Mouse (Mus musculus) embryonic facial prominence, embryonic 14.5 days (tissue): ENCODE results near the gene Gcnt2. TPM values are rescaled to one million over a fixed set of nuclear protein-coding genes. Genes with fewer than 3 reads are reported as not detected.
A peak's percentile ranks its signal among the peaks of the same experiment; 100 is the strongest.

Experiments
- ATAC-seq: fragments of 200-750 bp; cut with Nextera tagmentation; 2 replicates; pipeline ENCODE4 v1.8.0; 2017; ENCODE audit warnings: low read depth, moderate number of reproducible peaks, moderate TSS enrichment
- DNase-seq: peaks from one replicate; pipeline ENCODE4 v3.0.0-alpha.2; 2015; ENCODE audit warnings: low spot score
- H3K27ac ChIP-seq: fragments of 300-500 bp; sonication (generic); replicated peaks from 2 replicates; pipeline ENCODE4 v1.5.1; 2014; ENCODE audit warnings: low read depth, mild to moderate bottlenecking, low read length, moderate library complexity
- H3K27me3 ChIP-seq: fragments of 300-500 bp; sonication (generic); replicated peaks from 2 replicates; pipeline ENCODE4 v1.6.1; 2014; ENCODE audit warnings: low read length; ENCODE audit not compliant: control insufficient read depth, insufficient read depth
- H3K36me3 ChIP-seq: fragments of 300-500 bp; sonication (generic); 2 replicates; pipeline ENCODE4 v1.6.1; 2014; ENCODE audit warnings: low read length, mixed read lengths; ENCODE audit not compliant: control insufficient read depth, insufficient read depth
- H3K4me1 ChIP-seq: fragments of 300-500 bp; sonication (generic); 2 replicates; pipeline ENCODE4 v1.6.1; 2014; ENCODE audit warnings: antibody characterized with exemption, low read length; ENCODE audit not compliant: control insufficient read depth, insufficient read depth
- H3K4me2 ChIP-seq: fragments of 300-500 bp; sonication (generic); 2 replicates; pipeline ENCODE4 v1.6.1; 2014; ENCODE audit warnings: low read depth, mild to moderate bottlenecking, low read length, moderate library complexity, mixed read lengths
- H3K4me3 ChIP-seq: fragments of 300-500 bp; sonication (generic); 2 replicates; pipeline ENCODE4 v1.5.1; 2014; ENCODE audit warnings: low read depth, mild to moderate bottlenecking, low read length
- H3K9ac ChIP-seq: fragments of 300-500 bp; sonication (generic); 2 replicates; pipeline ENCODE4 v1.6.1; 2014; ENCODE audit warnings: low read depth, mild to moderate bottlenecking, low read length, moderate library complexity, mixed read lengths
- H3K9me3 ChIP-seq: fragments of 300-500 bp; sonication (generic); 2 replicates; pipeline ENCODE4 v1.6.1; 2016; ENCODE audit warnings: low read length; ENCODE audit not compliant: control insufficient read depth
- WGBS: fragments of 180-500 bp; shearing (Covaris S2); extraction: QIAGEN DNeasy Blood & Tissue Kit; methylation state at CpG from one replicate; pipeline ENCODE4 v1.1.7; 2014; 5-methylcytosine and 5-hydroxymethylcytosine counted together
- polyA plus RNA-seq: library from polyadenylated mRNA; unstranded; fragments of >200 nt; fragmentation: Nextera tagmentation; extraction: Ambion mirVana; gene quantifications from 2 replicates; pipeline ENCODE4 v1.2.1, GENCODE M21; 2014

Gene Gcnt2
- polyA plus RNA-seq, 1 experiment from 2014 or later: 6.2 TPM

DNA sequence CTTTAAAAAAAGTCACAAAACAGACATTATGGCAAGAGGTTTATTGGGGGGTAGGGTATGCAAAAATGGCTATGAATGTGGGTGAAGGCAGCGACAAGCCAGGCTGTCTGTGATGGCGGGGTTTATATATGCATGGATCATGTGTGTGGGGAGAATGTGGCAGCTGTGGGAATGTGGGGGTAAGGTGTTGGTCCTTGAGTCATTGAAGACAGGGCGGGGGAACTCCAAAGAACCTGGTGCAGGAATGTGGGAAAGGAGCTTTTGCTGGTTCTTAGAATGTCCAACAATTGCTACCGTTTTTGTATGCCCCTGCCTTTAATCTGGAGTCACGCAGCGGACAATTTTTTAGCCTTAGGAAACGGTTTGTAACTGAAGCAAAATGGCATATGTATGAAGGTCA lies 44.5 kb downstream of the Gcnt2 start:
- WGBS: 88% methylated on average over 7 of the region's 7 CpGs

DNA sequence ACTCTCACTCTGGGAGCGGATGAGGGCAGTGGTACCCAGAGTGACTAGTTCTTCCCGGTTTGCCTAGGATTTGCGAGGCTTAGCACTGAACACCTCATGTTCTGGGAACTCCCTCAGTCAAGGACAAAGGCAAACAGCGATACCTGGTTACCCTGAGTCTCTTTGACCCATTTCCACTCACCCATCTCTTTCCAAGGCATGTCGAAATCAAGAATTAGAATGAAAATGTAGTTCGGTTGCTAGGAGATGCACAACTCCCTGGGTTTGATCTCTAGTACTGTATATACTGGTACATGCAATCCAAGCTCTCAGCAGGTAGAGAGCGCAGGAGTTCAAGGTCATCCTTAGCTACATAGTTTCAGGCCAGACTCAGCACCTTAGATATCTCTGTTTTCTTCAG lies 47.0 kb downstream of the Gcnt2 start:
- DNase-seq: no peak
- H3K4me1 ChIP-seq: 0 out of 2 replicates have a peak, but pooled peaks cover 5% of the 10 kb centered on the region
- WGBS: 84% methylated on average over 7 of the region's 7 CpGs
- no peaks in the 10 kb centered on the region for H3K27me3 ChIP-seq
- H3K36me3 ChIP-seq: no peaks in the 10 kb centered on the region
- H3K27ac ChIP-seq: no peak overlapping the region
- ATAC-seq: no peak
- no peak overlapping the region for H3K9ac ChIP-seq
- H3K9me3 ChIP-seq: no peaks in the 10 kb centered on the region
- H3K4me3 ChIP-seq: no peak overlapping the region
- no peak overlapping the region for H3K4me2 ChIP-seq

More for the DNA sequence above, 44.5 kb downstream of the Gcnt2 start:
- Histone ChIP-seq H3K27me3 (no peaks in the 10 kb centered on the region), H3K9me3 (no peaks in the 10 kb centered on the region), H3K36me3 (no peaks in the 10 kb centered on the region), H3K9ac (no peak overlapping the region), H3K4me1 (0 out of 2 replicates have a peak, but pooled peaks cover 5% of the 10 kb centered on the region), H3K4me3 (no peak overlapping the region), H3K4me2 (no peak overlapping the region), H3K27ac (no peak overlapping the region)
- DNase-seq (no peak), ATAC-seq (no peak)

DNA sequence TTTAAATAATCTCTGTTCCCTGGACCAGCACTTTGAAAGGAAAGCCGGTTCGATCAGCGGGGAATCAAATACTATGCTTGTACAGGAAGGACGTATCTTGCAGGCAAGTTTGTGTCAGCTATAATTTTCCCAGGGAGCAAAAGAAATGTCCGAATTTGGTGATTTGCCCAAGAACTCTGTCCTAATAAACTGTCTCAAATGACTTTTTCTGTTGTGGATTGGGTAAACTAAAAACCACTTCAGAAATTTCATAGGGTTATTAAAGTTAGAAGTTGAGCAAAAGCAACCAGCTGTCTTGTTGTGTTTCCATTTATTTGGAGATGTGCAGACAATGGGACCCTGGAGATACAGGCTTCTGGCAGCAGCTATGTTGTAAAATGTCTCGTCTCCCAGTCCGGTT lies 47.7 kb downstream of the Gcnt2 start:
- H3K36me3 ChIP-seq: no peaks in the 10 kb centered on the region
- no peak overlapping the region for H3K4me2 ChIP-seq
- no peak overlapping the region for H3K9ac ChIP-seq
- 62% methylated on average over 7 of the region's 7 CpGs for WGBS
- no peak overlapping the region for H3K27ac ChIP-seq
- ATAC-seq (no peak), DNase-seq (no peak)
- H3K4me1 ChIP-seq: 0 out of 2 replicates have a peak, but pooled peaks cover 5% of the 10 kb centered on the region
- no peaks in the 10 kb centered on the region for H3K9me3 ChIP-seq
- no peak overlapping the region for H3K4me3 ChIP-seq
- no peaks in the 10 kb centered on the region for H3K27me3 ChIP-seq

DNA sequence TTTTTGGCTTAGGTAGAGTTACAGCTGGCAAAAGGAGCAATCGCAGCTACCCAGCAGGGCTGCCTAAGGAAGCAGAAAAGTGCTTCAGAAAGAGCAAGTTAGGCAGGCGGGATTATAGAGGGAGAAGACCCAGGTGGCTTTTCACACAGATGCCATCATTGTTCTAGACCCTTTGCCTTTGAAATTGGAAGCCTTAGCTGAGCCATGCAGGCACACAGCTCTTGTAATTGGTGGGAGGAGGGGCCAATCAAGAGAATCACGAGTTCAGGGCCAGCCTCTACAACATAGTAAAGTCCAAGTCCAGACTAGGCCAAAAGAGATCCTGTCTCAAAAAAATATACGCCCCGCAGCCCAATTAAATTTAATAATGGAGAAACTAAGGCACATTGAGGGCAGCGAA lies 48.5 kb downstream of the Gcnt2 start:
- H3K27ac ChIP-seq: no peak overlapping the region
- no peak overlapping the region for H3K9ac ChIP-seq
- 56% methylated on average over 6 of the region's 6 CpGs for WGBS
- H3K27me3 ChIP-seq: no peaks in the 10 kb centered on the region
- ATAC-seq: peak; percentile 33; the same call in 1 of the 2 replicates
- 0 out of 2 replicates have a peak, but pooled peaks cover 5% of the 10 kb centered on the region for H3K4me1 ChIP-seq
- H3K36me3 ChIP-seq: no peaks in the 10 kb centered on the region
- H3K4me3 ChIP-seq: no peak overlapping the region
- no peak for DNase-seq
- no peaks in the 10 kb centered on the region for H3K9me3 ChIP-seq
- no peak overlapping the region for H3K4me2 ChIP-seq

DNA sequence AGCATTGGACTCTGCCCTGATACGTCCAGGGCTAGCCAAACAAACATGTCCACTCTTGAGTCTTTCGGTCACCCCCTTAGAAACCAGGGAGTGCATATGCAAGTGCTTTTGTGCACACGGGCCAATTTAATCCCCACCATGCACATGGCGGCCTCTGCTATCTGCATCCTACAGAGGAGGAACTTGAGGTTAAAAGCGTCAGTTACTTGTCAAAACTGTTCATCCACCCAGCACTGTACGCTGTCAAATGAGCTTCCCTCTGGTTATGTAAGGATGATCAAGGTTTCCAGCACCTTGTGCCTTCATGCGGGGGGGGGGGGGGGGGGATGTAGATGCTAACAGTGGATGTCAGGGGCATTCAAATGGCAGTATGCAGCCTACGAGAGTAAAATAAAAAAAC lies 49.5 kb downstream of the Gcnt2 start:
- Histone ChIP-seq H3K9ac (no peak overlapping the region), H3K4me3 (no peak overlapping the region), H3K36me3 (no peaks in the 10 kb centered on the region), H3K9me3 (no peaks in the 10 kb centered on the region), H3K27me3 (no peaks in the 10 kb centered on the region), H3K4me2 (no peak overlapping the region), H3K4me1 (0 out of 2 replicates have a peak, but pooled peaks cover 5% of the 10 kb centered on the region), H3K27ac (no peak overlapping the region)
- 89% methylated on average over 7 of the region's 8 CpGs for WGBS
- ATAC-seq (no peak), DNase-seq (no peak)

DNA sequence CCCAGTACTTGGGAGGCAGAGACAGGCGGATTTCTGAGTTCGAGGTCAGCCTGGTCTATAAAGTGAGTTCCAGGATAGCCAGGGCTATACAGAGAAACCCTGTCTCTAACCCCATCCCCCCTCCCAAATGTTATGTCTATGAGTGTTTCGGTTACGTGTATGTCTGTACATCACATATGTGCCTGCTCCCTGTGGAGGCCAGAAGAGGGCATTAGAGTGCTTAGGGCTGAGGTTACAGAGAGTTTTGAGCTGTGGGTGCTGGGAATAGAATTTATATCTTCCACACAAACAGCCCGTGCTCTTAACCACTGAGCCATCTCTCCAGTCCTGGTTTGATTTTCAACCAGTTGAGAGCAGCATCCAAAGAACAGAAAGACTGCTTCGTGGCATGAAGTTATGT lies 50.5 kb downstream of the Gcnt2 start:
- H3K4me3 ChIP-seq: no peak overlapping the region
- WGBS: 89% methylated on average over 6 of the region's 6 CpGs

DNA sequence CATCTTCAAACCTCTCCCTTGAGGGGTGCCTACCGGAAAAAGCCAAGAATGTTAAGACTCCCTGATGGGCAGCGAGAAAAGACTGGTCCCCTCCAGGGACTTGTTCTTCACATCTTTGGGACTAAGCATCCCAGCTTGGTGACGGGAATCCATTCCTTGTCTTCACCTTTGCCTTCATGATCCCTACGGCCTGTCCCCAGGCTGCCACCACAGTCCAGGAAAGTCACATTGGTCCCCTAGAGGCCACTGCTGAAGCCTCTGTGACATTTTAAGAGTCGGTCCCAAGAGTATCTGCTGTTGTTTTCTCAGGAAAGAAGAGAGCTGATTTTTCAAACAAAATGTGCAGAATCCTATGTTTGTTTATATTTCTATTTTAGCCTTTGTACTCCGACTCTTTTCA lies 52.4 kb downstream of the Gcnt2 start:
- WGBS: 85% methylated on average over 6 of the region's 6 CpGs
- Histone ChIP-seq H3K27ac (no peak overlapping the region), H3K4me2 (no peak overlapping the region), H3K9me3 (no peaks in the 10 kb centered on the region), H3K27me3 (0 out of 2 replicates have a peak, but pooled peaks cover 2% of the 10 kb centered on the region), H3K9ac (no peak overlapping the region), H3K36me3 (no peaks in the 10 kb centered on the region), H3K4me3 (no peak overlapping the region), H3K4me1 (peaks cover 13% of the 10 kb centered on the region; the same call in 1 of the 2 replicates)
- ATAC-seq (no peak), DNase-seq (no peak)

More for the DNA sequence above, 50.5 kb downstream of the Gcnt2 start:
- H3K36me3 ChIP-seq: no peaks in the 10 kb centered on the region
- no peak overlapping the region for H3K9ac ChIP-seq
- no peak overlapping the region for H3K27ac ChIP-seq
- H3K9me3 ChIP-seq: no peaks in the 10 kb centered on the region
- ATAC-seq (no peak), DNase-seq (no peak)
- H3K4me1 ChIP-seq: 0 out of 2 replicates have a peak, but pooled peaks cover 5% of the 10 kb centered on the region
- no peaks in the 10 kb centered on the region for H3K27me3 ChIP-seq
- H3K4me2 ChIP-seq: no peak overlapping the region

DNA sequence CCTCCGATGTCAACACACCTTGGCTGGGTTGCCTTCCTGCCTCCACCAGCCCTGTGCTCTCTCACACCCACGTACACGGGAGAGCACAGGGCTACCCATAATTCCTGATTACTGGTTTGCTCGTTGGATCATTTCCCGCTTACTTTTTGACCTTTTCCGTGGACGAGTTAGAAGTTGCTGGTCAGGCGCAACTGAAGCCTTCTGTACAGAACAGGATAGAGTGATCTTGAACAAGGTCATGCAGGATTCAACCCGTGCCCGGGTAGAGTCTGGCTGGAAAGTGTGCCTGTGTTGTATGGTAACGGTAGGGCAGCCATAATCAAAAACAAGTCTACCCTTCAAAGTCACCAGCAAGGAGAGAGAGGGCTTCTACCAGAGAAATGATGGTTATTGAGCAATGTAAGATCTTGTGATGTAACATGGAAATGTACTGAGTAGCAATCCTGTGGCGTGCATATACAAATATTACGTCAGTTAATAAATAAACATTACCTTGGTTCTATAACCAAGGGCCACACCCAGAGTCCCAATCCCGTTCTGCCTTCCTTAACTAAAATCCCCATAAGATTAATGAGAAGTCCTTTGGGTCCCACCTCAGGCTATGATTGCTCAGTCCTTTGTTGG lies 54.0 kb downstream of the Gcnt2 start:
- 87% methylated on average over 14 of the region's 14 CpGs for whole genome bisulfite sequencing
- Histone ChIP-seq H3K27ac (no peak overlapping the region), H3K4me2 (no peak overlapping the region), H3K4me1 (peaks cover 17% of the 10 kb centered on the region; the same call in 1 of the 2 replicates), H3K36me3 (no peaks in the 10 kb centered on the region), H3K9ac (no peak overlapping the region), H3K27me3 (peaks cover 16% of the 10 kb centered on the region; the same call in 1 of the 2 replicates), H3K4me3 (no peak overlapping the region), H3K9me3 (no peaks in the 10 kb centered on the region)
- no peak for ATAC-seq
- no peak for DNase-seq

DNA sequence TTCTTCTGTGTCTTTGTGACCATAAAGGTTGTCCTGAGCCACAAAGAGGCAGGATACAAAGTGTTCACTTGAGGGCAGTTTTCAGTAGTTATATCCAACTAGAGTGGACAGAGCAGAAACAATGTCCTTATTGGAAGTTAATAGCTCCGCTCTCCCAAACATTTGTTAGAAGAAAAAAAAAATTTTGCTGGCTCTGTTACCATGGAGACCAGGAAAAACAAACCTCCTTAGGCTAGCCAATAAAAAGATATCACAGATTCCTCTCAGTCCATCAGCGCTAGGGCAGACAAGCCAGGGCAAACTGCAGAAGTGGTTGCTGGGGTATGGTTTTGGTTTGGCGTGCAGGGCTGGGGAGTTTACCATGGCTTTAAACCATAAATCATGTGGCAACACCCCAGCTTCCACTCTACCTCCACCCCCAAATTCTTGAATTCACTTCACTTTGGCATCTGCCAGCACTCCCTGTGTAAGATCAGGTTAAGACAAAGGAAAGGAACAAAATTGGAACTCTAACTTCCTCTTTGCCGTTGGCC lies 54.6 kb downstream of the Gcnt2 start:
- DNase-seq: no peak
- H3K4me2 ChIP-seq: no peak overlapping the region
- 75% methylated on average over 4 of the region's 4 CpGs for WGBS
- H3K36me3 ChIP-seq: no peaks in the 10 kb centered on the region
- H3K9me3 ChIP-seq: no peaks in the 10 kb centered on the region
- H3K4me3 ChIP-seq: no peak overlapping the region
- H3K9ac ChIP-seq: no peak overlapping the region
- no peak for ATAC-seq
- no peak overlapping the region for H3K27ac ChIP-seq
- H3K27me3 ChIP-seq: peaks cover 22% of the 10 kb centered on the region; the same call in 1 of the 2 replicates
- H3K4me1 ChIP-seq: peaks cover 17% of the 10 kb centered on the region; the same call in 1 of the 2 replicates
